Mouse (Mus musculus): ENCODE data around the gene Tmcc1. TPM values are rescaled to one million over a fixed set of nuclear protein-coding genes. Genes with fewer than 3 reads are reported as not detected.

The Tmcc1 gene
- polyA plus RNA-seq, 1 experiment from 2014 or later = 15.1 TPM

GRCm38 (mm10) chr6:116141696-116142095 is 51.6 kb downstream of the Tmcc1 start:
- ATAC-seq (ENCODE audit: insufficient read depth) (no peak), DNase-seq (no peak)
- H3K27me3 ChIP-seq (ENCODE audit: insufficient read depth, low read length) = no peaks in the 10 kb centered on the region
- H3K36me3 ChIP-seq (ENCODE audit: insufficient read depth) = no peaks in the 10 kb centered on the region
- 62% methylated on average over 2 of the region's 2 CpGs for WGBS
- H3K9me3 ChIP-seq (ENCODE audit: low read depth, low read length) = no peaks in the 10 kb centered on the region
- no peak overlapping the region for H3K9ac ChIP-seq
- no peak overlapping the region for H3K4me3 ChIP-seq (ENCODE audit: low read depth, low read length)
- H3K27ac ChIP-seq (ENCODE audit: low read depth) = no peak overlapping the region
- H3K4me1 ChIP-seq (ENCODE audit: insufficient read depth) = no peaks in the 10 kb centered on the region
- no peak overlapping the region for H3K4me2 ChIP-seq
- TF ChIP-seq CTCF (IDR thresholded peaks at IDR 0.05; ENCODE audit: low read depth) = no peak

DNA sequence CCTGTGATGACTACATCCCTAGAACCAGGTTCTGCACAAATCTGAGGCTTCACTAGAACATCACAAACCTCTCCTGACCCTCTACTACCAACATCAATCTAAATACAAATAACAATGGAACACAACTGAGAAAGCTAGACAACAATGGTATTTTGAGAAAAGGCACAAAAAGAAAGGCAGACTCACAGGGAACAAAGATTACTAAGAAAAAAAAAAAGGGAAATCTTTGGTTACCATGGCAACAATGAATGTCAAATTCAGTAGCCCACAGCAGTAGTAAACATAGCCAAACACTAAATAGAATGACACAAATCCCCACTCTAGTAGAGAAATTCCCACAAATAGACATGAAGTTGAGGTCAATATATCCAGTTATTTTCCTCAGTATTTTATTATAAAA is 52.5 kb downstream of the Tmcc1 start:
- Histone ChIP-seq H3K4me1 (ENCODE audit: insufficient read depth) (no peaks in the 10 kb centered on the region), H3K36me3 (ENCODE audit: insufficient read depth) (no peaks in the 10 kb centered on the region), H3K27me3 (ENCODE audit: insufficient read depth, low read length) (no peaks in the 10 kb centered on the region), H3K27ac (ENCODE audit: low read depth) (no peak overlapping the region), H3K9me3 (ENCODE audit: low read depth, low read length) (no peaks in the 10 kb centered on the region), H3K4me2 (no peak overlapping the region), H3K4me3 (ENCODE audit: low read depth, low read length) (no peak overlapping the region), H3K9ac (no peak overlapping the region)
- DNase-seq (no peak), ATAC-seq (ENCODE audit: insufficient read depth) (no peak)
- TF ChIP-seq CTCF (IDR thresholded peaks at IDR 0.05; ENCODE audit: low read depth) = no peak

- Histone ChIP-seq H3K4me1 (ENCODE audit: insufficient read depth) (no peaks in the 10 kb centered on the region), H3K36me3 (ENCODE audit: insufficient read depth) (no peaks in the 10 kb centered on the region), H3K4me3 (ENCODE audit: low read depth, low read length) (no peak overlapping the region), H3K4me2 (no peak overlapping the region), H3K27me3 (ENCODE audit: insufficient read depth, low read length) (no peaks in the 10 kb centered on the region), H3K9me3 (ENCODE audit: low read depth, low read length) (no peaks in the 10 kb centered on the region), H3K9ac (no peak overlapping the region), H3K27ac (ENCODE audit: low read depth) (no peak overlapping the region)
- 50% methylated on average over 2 of the region's 2 CpGs for WGBS
- no peak for ATAC-seq (ENCODE audit: insufficient read depth)
- peak; percentile 50 for TF ChIP-seq CTCF (IDR thresholded peaks at IDR 0.05; ENCODE audit: low read depth)
- DNase-seq = peak; percentile 64
Measured at GRCm38 (mm10) chr6:116139143-116139856, 54.0 kb downstream of the Tmcc1 start.

GRCm38 (mm10) chr6:116135971-116136632 is 57.2 kb downstream of the Tmcc1 start:
- no peak for ATAC-seq (ENCODE audit: insufficient read depth)

GRCm38 (mm10) chr6:116133756-116134155 is 59.5 kb downstream of the Tmcc1 start:
- no peak overlapping the region for H3K4me3 ChIP-seq (ENCODE audit: low read depth, low read length)
- H3K9ac ChIP-seq = no peak overlapping the region
- WGBS = 66% methylated on average over 8 of the region's 8 CpGs
- ATAC-seq (ENCODE audit: insufficient read depth) = no peak
- H3K27ac ChIP-seq (ENCODE audit: low read depth) = no peak overlapping the region
- no peaks in the 10 kb centered on the region for H3K36me3 ChIP-seq (ENCODE audit: insufficient read depth)
- H3K27me3 ChIP-seq (ENCODE audit: insufficient read depth, low read length) = no peaks in the 10 kb centered on the region
- H3K4me2 ChIP-seq = no peak overlapping the region
- no peak for TF ChIP-seq CTCF (IDR thresholded peaks at IDR 0.05; ENCODE audit: low read depth)
- H3K9me3 ChIP-seq (ENCODE audit: low read depth, low read length) = no peaks in the 10 kb centered on the region
- DNase-seq = no peak
- H3K4me1 ChIP-seq (ENCODE audit: insufficient read depth) = no peaks in the 10 kb centered on the region

More at GRCm38 (mm10) chr6:116135971-116136632, 57.2 kb downstream of the Tmcc1 start:
- DNase-seq = peak; percentile 44
- H3K4me1 ChIP-seq (ENCODE audit: insufficient read depth) = no peaks in the 10 kb centered on the region
- H3K36me3 ChIP-seq (ENCODE audit: insufficient read depth) = no peaks in the 10 kb centered on the region
- no peaks in the 10 kb centered on the region for H3K9me3 ChIP-seq (ENCODE audit: low read depth, low read length)
- H3K9ac ChIP-seq = no peak overlapping the region
- H3K4me2 ChIP-seq = peak overlapping the region; percentile 29; the same call in 1 of the 2 replicates
- H3K27ac ChIP-seq (ENCODE audit: low read depth) = no peak overlapping the region
- H3K4me3 ChIP-seq (ENCODE audit: low read depth, low read length) = no peak overlapping the region
- peak; percentile 57 for TF ChIP-seq CTCF (IDR thresholded peaks at IDR 0.05; ENCODE audit: low read depth)
- 46% methylated on average over 7 of the region's 7 CpGs for WGBS
- H3K27me3 ChIP-seq (ENCODE audit: insufficient read depth, low read length) = no peaks in the 10 kb centered on the region

- no peak for TF ChIP-seq CTCF (IDR thresholded peaks at IDR 0.05; ENCODE audit: low read depth)
- no peak overlapping the region for H3K4me3 ChIP-seq (ENCODE audit: low read depth, low read length)
- H3K27ac ChIP-seq (ENCODE audit: low read depth) = no peak overlapping the region
- no peaks in the 10 kb centered on the region for H3K9me3 ChIP-seq (ENCODE audit: low read depth, low read length)
- no peak for DNase-seq
- 91% methylated on average over 1 of the region's 1 CpGs for WGBS
- no peaks in the 10 kb centered on the region for H3K36me3 ChIP-seq (ENCODE audit: insufficient read depth)
- ATAC-seq (ENCODE audit: insufficient read depth) = no peak
- H3K9ac ChIP-seq = no peak overlapping the region
- no peak overlapping the region for H3K4me2 ChIP-seq
- H3K4me1 ChIP-seq (ENCODE audit: insufficient read depth) = no peaks in the 10 kb centered on the region
- H3K27me3 ChIP-seq (ENCODE audit: insufficient read depth, low read length) = no peaks in the 10 kb centered on the region
Measured at GRCm38 (mm10) chr6:116131771-116132170, 61.5 kb downstream of the Tmcc1 start.

GRCm38 (mm10) chr6:116128710-116129109 is 64.6 kb downstream of the Tmcc1 start:
- no peaks in the 10 kb centered on the region for H3K9me3 ChIP-seq (ENCODE audit: low read depth, low read length)
- no peak overlapping the region for H3K27ac ChIP-seq (ENCODE audit: low read depth)
- H3K9ac ChIP-seq = no peak overlapping the region
- no peaks in the 10 kb centered on the region for H3K27me3 ChIP-seq (ENCODE audit: insufficient read depth, low read length)
- no peaks in the 10 kb centered on the region for H3K4me1 ChIP-seq (ENCODE audit: insufficient read depth)
- ATAC-seq (ENCODE audit: insufficient read depth) (no peak), DNase-seq (peak; percentile 54)
- H3K4me2 ChIP-seq = no peak overlapping the region
- TF ChIP-seq CTCF (IDR thresholded peaks at IDR 0.05; ENCODE audit: low read depth) = peak; percentile 80
- H3K4me3 ChIP-seq (ENCODE audit: low read depth, low read length) = no peak overlapping the region
- no peaks in the 10 kb centered on the region for H3K36me3 ChIP-seq (ENCODE audit: insufficient read depth)
- 4% methylated on average over 1 of the region's 1 CpGs for WGBS
